Mouse (Mus musculus) thymus, postnatal 4 days (tissue): ENCODE data around the gene Sorbs1.

ENCODE experiments used
- DNase-seq: peaks from one replicate; pipeline ENCODE4 v3.0.0; 2021

The Sorbs1 gene

DNA sequence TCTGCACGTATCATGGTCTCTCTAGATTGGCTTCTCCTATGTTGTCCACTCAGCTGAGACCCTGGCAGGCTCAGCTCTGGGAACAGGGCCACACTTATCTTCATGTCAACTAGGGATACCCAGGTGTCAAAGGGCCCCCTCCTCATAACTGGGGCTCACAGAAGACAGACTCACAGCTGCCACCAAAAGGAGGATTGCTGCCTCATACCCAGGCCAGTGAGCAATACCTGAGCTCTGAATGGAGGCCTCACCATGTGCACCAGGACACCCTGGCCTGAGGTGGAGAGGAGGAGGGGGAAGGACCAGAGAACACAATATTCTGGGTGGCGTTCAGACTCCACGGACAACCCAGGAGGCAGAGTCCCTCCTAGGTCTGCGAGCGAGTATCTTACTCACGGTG is 219.8 kb downstream of the Sorbs1 start:
- DNase-seq: no peak

DNA sequence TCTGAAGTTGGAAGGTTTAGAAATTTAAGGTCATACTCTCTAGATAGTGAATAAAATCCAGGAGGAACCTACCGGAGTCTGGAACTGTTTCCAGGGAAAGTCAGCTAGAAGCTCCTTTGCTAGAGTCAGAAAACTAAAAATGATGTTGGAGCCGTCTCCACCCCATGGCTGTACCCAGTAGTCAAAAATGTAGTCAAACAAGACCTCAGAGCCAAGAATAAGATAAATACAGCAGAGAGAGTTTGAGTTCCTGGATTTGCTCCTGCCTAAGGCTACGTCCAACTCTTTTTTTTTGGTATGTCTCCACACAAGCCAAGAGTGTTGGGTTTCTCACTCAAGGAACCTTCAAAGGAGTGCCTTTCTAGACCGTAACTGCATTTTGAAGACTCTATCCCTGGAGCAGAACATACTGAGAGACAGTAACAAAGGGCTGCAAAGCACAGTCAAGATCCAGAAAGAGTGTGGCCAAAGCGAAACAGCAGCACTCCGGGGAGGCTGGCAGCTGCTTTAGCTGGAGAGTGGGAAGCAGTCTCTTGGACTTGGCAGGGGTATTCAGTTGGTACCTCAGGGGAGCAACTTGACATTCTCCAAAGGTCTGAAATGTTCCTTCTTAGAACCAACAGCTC is 223.4 kb downstream of the Sorbs1 start:
- no peak for DNase-seq

- no peak for DNase-seq
These were observed 225.2 kb downstream of the Sorbs1 start for GRCm38 (mm10) chr19:40288415-40288814.

- DNase-seq: no peak
These were observed 228.9 kb downstream of the Sorbs1 start for GRCm38 (mm10) chr19:40284704-40285103.

GRCm38 (mm10) chr19:40283415-40283814 is 230.2 kb downstream of the Sorbs1 start:
- no peak for DNase-seq

DNA sequence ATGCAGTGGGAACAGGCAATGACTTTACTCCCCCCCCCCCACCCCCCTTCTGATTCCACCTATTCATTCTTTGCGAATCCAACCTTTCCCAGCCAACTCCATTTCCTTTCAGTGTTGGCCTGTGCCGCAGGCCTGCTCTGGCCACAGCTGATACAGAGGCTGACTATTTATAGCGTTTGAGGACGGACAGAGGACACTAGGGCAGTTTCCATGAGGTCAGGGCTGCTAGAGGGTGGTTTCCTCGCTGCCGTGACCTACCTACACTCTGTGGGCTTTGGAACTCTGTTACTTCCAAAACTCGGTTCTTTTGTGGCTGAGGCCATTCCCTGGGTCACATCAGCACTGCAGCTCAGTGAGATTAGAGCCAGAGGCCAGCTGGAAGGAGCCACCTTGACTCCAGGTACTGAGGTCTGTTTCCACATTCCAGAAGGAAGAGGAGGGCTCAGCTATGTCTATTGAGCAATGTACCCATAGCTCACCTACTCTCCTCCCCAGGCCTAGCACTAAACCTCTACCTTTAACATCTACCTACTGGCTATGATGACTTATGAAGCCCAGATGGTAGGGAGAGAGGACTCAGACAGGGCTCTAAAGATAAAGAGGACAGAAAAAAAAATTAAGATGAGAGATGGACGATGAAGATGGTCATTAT is 235.1 kb downstream of the Sorbs1 start:
- no peak for DNase-seq

- DNase-seq: no peak
These were observed 236.1 kb downstream of the Sorbs1 start for GRCm38 (mm10) chr19:40277494-40277893.

DNA sequence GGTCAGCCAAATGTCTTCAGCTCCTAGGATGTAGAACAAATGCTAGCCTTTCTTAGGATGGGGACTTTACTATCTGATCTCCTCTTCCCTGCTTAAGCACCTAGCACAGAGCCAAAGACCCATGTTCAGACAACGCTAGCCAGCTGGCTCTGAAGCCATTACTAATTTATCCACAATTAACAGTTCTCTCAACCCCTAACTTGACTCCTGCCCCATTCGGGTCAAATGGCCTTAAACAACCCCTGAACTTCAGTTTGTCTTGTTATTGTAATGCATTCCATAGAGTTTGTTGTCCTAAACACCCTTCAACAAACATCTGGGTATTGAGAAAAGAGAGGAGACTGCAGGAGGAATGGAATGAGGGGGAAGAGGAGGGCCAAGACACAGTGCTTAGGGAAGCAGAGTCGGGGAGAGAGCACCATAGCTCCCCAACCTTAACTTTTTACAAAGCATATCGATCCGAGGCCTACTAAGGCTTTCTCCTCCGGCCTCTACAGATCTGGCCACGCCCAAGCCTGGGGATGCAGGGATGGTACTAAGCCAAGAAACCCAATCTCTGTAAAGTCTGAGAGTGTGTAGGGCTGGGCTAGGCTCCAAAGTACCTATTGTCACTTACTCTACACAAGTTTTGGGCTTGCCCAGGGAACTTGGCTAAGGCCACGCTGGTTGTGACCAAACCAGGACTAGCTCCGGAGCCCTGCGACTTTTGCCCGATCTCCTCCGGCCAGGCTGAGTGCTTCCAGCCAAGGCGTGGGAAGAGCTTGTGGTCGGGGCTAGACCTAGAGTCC is 238.0 kb downstream of the Sorbs1 start:
- no peak for DNase-seq

DNA sequence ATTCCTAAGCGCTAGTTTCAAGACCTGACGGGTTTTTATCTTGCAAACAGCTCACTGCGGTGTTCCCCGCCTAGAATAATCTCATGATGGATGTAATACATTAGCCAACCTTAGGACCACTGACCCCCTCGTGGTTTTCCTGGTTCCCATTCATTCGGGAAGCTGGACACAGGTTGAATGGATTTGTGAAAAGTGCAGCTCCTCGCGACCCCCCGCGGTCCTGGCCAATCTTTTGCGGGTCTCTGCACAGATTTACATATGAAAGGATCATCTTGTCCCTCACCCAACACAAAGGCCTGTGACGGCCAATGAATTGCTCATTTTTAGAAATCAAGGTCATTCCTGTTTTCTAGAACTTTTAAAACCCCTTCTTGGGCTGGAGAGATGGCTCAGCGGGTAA is 240.9 kb downstream of the Sorbs1 start:
- no peak for DNase-seq

- peak; percentile 85 for DNase-seq
These were observed 242.2 kb downstream of the Sorbs1 start, which contains the start of gene Pdlim1 for GRCm38 (mm10) chr19:40271308-40271892. TSS of gene Pdlim1 (minus strand) at chr19:40271842.

DNA sequence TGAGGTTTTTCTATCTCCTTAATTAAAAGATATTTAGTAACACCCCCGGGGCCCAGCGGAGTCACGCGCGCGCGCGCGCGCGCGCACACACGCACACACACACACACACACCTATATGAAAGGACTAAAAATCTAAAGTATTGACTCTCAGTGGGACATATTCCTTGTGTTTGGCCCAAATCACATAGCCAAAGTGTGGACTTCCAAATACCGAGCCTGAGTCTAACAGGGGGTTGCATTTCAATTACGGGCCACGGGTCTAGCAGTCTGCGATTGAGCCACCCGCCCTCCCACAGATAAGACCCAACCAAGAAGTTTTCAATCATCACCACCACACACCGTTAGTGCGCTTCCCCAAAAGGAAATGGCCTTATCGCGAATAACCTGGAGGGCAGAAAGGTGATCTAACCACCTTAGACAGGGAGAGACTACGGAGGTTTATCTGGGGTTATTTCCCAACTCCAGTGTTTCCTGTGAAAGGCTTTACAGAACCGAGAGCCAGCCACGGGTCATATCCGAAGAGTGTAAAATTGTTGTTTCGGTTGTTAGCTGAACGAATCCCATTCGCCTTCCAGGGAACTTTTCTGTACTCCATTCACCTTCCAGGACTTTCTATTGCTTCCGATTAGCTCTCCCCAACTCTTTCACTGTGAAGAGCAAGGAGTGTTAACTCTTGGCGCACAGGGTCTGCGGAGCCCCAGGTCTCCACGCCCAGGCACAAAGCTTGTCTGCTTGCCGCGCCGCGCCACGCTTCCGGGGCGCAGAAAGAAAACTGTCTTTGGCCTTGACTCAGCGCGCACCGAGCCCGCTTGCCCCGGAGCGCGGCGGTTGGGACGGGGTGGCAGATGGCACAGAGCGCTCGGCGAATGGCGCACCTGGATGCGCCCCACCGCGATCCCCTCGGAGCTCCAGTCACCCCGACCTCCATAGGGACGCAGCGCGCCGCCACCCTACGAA is 242.9 kb downstream of the Sorbs1 start:
- peak; percentile 87 for DNase-seq

- no peak for DNase-seq
These were observed 244.1 kb downstream of the Sorbs1 start for GRCm38 (mm10) chr19:40269526-40269925.

- DNase-seq: no peak
These were observed 245.1 kb downstream of the Sorbs1 start for GRCm38 (mm10) chr19:40268493-40268892.

DNA sequence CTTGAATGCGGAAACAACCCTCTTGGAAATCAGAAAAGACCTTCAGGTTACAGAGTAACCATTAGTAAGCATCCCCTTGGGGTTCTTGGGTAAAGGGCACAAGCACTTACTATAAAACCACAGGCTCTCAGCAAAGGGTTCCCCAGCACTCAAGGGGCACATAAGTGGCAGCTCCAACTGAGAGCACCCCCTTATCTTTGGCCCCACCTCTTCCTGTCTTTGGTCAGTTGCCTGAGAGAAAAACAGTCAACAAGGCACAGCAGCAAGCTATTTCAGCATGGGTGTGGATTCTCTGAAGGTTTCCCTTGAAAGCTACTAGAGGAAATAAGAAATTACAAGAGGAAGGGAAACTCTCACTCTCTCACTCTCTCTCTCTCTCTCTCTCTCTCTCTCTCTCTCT is 246.2 kb downstream of the Sorbs1 start:
- peak; percentile 42 for DNase-seq

DNA sequence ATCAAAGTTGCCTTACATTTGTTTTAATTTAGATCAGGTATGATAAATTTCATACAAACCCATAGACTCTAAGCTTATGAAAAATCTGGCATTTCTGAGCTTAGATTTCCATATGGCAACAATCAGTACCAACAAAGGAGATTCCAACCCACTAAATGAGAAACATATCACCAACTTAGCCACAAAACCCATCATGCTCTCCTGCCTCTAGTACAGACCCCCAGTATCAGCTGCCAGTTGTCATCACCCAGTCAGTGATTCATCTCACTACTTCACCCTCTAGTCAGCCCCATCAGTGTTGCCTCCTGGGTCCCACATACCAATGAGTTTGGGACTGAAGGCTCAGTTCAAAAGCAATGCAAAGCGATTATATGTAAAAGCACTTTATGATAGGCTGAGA is 254.1 kb downstream of the Sorbs1 start:
- no peak for DNase-seq

- peak; percentile 71 for DNase-seq
These were observed 256.2 kb downstream of the Sorbs1 start for GRCm38 (mm10) chr19:40257396-40257795.

DNA sequence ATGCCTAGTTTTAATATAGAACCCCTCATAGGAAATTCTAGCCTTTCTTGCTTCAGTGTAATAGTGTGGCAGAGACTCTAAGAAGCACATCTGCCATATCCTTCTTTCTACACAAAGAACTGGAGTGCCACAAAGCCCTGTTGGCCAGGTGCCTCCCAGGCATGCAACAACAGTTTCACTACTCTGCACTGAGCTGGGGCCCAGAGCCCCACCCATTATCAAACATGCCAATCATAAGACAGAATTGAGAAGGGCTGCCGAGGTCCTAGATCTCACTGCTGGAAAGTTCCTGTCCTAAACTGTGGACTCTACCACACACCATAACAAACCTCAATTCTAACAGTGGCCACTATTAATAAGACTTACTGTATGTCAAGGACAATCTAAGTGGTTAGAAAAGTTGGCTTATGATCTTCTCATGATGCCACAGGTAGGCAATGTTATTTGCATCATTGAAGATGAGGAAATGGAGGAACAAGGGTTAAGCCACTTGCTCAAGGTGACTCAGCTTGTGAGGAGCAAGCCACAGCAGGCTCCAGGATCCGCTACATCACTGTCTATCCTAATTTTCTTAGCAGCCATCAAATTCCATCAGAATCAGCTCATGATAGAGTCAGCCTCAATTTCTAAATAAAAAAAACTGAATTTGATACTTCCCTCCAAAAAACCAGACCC is 257.1 kb downstream of the Sorbs1 start:
- peak; percentile 67 for DNase-seq

DNA sequence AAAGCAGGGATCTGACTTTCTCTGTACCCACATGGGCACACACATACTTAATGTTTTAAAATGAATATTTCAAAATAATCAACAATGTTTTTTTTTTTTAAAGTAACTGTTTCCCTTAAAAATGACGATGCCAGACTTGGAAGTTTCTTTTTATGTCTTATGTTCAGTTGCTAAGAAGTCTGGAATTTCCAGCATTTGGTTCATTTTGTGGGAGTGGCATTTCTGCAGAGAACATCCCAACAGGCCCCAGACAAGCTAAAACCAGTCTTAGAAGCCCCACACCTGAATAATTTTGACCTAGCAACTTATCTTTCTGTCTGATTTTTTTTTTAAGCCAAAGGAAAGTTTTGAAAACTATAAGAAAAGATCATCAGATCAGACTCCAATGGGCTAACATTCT is 258.0 kb downstream of the Sorbs1 start:
- no peak for DNase-seq

- DNase-seq: no peak
These were observed 258.8 kb downstream of the Sorbs1 start for GRCm38 (mm10) chr19:40254741-40255140.

DNA sequence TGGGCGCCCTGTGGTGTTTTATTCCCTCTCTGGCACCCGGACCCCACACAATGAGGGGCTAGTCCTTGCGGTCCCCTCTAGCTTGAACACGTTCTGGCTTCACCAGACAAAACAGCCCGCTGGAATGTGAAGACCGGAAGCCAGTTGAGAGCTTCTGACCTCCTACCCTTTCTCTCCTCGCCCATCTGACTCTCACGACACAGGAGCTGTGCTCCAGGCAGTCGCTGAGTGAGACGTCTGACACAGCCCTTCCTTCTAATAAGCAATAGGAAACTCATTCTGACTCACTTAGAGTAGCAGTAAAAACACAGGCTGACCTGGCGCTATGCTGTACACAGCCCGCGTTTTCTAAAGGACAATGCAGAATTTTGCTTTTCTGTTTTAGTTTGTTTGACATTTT is 259.8 kb downstream of the Sorbs1 start:
- DNase-seq: no peak

- DNase-seq: no peak
These were observed 262.5 kb downstream of the Sorbs1 start for GRCm38 (mm10) chr19:40251115-40251514.

DNA sequence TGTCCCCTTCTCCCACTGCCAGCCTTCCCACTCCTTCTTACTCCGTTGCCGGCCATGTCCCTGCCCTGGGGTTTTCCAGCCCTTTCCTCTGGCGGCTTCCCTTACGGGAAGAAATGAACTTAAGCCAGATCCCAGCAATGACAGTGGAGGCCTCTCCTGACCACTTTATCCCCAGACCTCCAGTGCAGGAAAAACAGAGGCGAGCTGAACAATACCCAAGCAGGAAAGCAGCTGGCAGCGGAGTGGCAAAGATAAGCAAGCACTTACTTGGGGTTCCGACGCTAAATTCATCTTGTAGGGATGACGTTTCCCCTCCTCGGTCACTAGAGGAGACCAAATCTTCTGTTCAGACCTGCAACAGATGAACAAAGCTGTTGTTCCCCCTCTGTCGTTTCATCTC is 264.2 kb downstream of the Sorbs1 start:
- DNase-seq: no peak
